Comparison of ENCODE assay signal across 7 mouse cellular contexts in genomic region chr9:48618589-48618988, GRCm38 (mm10). TPM values are rescaled to one million over a fixed set of nuclear protein-coding genes. Genes with fewer than 3 reads are reported as not detected.
A peak's percentile ranks its signal among the peaks of the same experiment; 100 is the strongest.
DNase-seq lines count a peak whose midpoint lies in the region; ATAC-seq and TF ChIP-seq lines count a peak whose summit lies in the region.

No protein-coding gene starts in this region.

- TF ChIP-seq CTCF in cortical plate, adult 2 months (IDR thresholded peaks at IDR 0.05; ENCODE audit: extremely low read depth, insufficient read depth, low read length) = peak; percentile 73
- peak; percentile 81 for TF ChIP-seq CTCF in hindbrain, postnatal 0 days (IDR thresholded peaks at IDR 0.05; ENCODE audit: low read depth)

- no peaks in the 10 kb centered on the region for H3K27me3 ChIP-seq in hindbrain, postnatal 0 days (ENCODE audit: insufficient read depth, low read length)

- WGBS in hindbrain, postnatal 0 days = 27% methylated on average over 6 of the region's 6 CpGs

- no peaks in the 10 kb centered on the region for H3K4me1 ChIP-seq in cortical plate, adult 2 months (ENCODE audit: control insufficient read depth, insufficient read depth, low read length)
- no peaks in the 10 kb centered on the region for H3K4me1 ChIP-seq in hindbrain, postnatal 0 days (ENCODE audit: insufficient read depth, low read length)

- peak; percentile 75 for DNase-seq in adrenal gland, adult 2 months
- peak; percentile 72 for DNase-seq in gastrocnemius, postnatal 10 days
- peak; percentile 93 for DNase-seq in hindbrain, postnatal 0 days (ENCODE audit: low spot score)
- DNase-seq in left cerebral cortex, adult 8-10 months (ENCODE audit: low spot score in 2 of 2) = peak; percentile 17 to 23
- peak; percentile 34 for DNase-seq in right cerebral cortex, postnatal 25 days

- TF ChIP-seq POLR2A in cortical plate, adult 2 months (IDR thresholded peaks at IDR 0.05; ENCODE audit: extremely low read depth, insufficient read depth, low read length) = no peak

- no peaks in the 10 kb centered on the region for H3K36me3 ChIP-seq in hindbrain, postnatal 0 days (ENCODE audit: insufficient read depth, low read length)

- H3K4me3 ChIP-seq in cortical plate, adult 2 months (ENCODE audit: insufficient read depth, low read length) = no peak overlapping the region
- no peak overlapping the region for H3K4me3 ChIP-seq in hindbrain, postnatal 0 days (ENCODE audit: low read length)

- no peak overlapping the region for H3K9ac ChIP-seq in hindbrain, postnatal 0 days (replicated peaks; ENCODE audit: low read length)

- peak; percentile 64 for ATAC-seq in hindbrain, postnatal 0 days
- ATAC-seq in megakaryocyte progenitor cell, adult 5-6 weeks (replicated peaks; ENCODE audit: poor library complexity) = peak; percentile 78

- peak overlapping the region; percentile 38 for H3K4me2 ChIP-seq in hindbrain, postnatal 0 days (ENCODE audit: low read depth, low read length)

- H3K9me3 ChIP-seq in hindbrain, postnatal 0 days (ENCODE audit: low read length) = no peaks in the 10 kb centered on the region

- no peak overlapping the region for H3K27ac ChIP-seq in cortical plate, adult 2 months (ENCODE audit: insufficient read depth, low read length)
- H3K27ac ChIP-seq in hindbrain, postnatal 0 days = no peak overlapping the region

RNA-seq across cellular contexts. Expression of gene Nnmt, which starts 13.6 kb away (rescaled TPM):
- 100 to 1,000 TPM in 1 of 2 experiments, 10 to 100 TPM in 1; 25.8 to 147 TPM for total RNA-seq in adrenal gland, adult 2 months (2021)
- 4.1 and 9.5 TPM in 2 replicates for polyA plus RNA-seq in adrenal gland, adult 2 months (2012; rRNA removed)
- polyA plus RNA-seq in cortical plate, adult 2 months (2012; rRNA removed) = 0.35 and 0.51 TPM in 2 replicates
- 10 to 100 TPM; 12.8 to 13.3 TPM for total RNA-seq in gastrocnemius, postnatal 10 days (2021)
- 0.50 TPM in 1 of 2 replicates, not detected in the other for total RNA-seq in hindbrain, postnatal 0 days (2014; rRNA removed)
- polyA plus RNA-seq in hindbrain, postnatal 0 days (2015; fragmentation: Nextera tagmentation; extraction: Ambion mirVana) = 1.7 and 2.2 TPM in 2 replicates
- total RNA-seq in left cerebral cortex, adult 8-10 months (2022) = under 1 TPM in 3 of 4 experiments, not detected in 1; 0.46 to 0.87 (median 0.82) TPM
- 0.98 TPM in 1 of 2 replicates, not detected in the other for total RNA-seq in megakaryocyte progenitor cell, adult 5-6 weeks (2015)
- not detected in 2 replicates for total RNA-seq in megakaryocyte progenitor cell, adult 5-6 weeks (2017)

Comparison
In these comparisons a context has a peak if more than half of its experiments do, and no peak if none do; other contexts are left out.
1. DNase-seq: peak in every context shown above with its lines; median percentile 93 in hindbrain, postnatal 0 days; 75 in adrenal gland, adult 2 months; 72 in gastrocnemius, postnatal 10 days; 34 in right cerebral cortex, postnatal 25 days; 20 in left cerebral cortex, adult 8-10 months.